Mouse (Mus musculus) midbrain, postnatal 0 days (tissue): ENCODE measurements around the gene Bbx. TPM values are rescaled to one million over a fixed set of nuclear protein-coding genes. Genes with fewer than 3 reads are reported as not detected.

Source experiments
- ATAC-seq: fragments of 200-750 bp; cut with Nextera tagmentation; 2 replicates; pipeline ENCODE4 v1.8.0; 2017; ENCODE audit warnings: moderate number of reproducible peaks, mild to moderate bottlenecking, moderate TSS enrichment, moderate library complexity; ENCODE audit not compliant: low FRiP score
- DNase-seq: peaks from one replicate; pipeline ENCODE4 v3.0.0-alpha.2; 2015; ENCODE audit warnings: low spot score
- H3K27ac ChIP-seq: fragments of 300-500 bp; sonication (generic); 2 replicates; pipeline ENCODE4 v1.5.1; 2014; ENCODE audit warnings: low read depth, mild to moderate bottlenecking, low read length, mixed read lengths
- H3K27me3 ChIP-seq: fragments of 300-500 bp; sonication (generic); 2 replicates; pipeline ENCODE4 v1.6.1; 2014; ENCODE audit warnings: low read length, control low read depth, mixed read lengths; ENCODE audit not compliant: insufficient read depth
- H3K36me3 ChIP-seq: fragments of 300-500 bp; sonication (generic); 2 replicates; pipeline ENCODE4 v1.6.1; 2014; ENCODE audit warnings: low read length, control low read depth, mixed read lengths; ENCODE audit not compliant: insufficient read depth
- H3K4me1 ChIP-seq: fragments of 300-500 bp; sonication (generic); 2 replicates; pipeline ENCODE4 v1.6.1; 2014; ENCODE audit warnings: mild to moderate bottlenecking, control low read depth, antibody characterized with exemption, low read length, mixed read lengths; ENCODE audit not compliant: insufficient read depth
- H3K4me2 ChIP-seq: fragments of 300-500 bp; sonication (generic); 2 replicates; pipeline ENCODE4 v1.6.1; 2014; ENCODE audit warnings: low read depth, mild to moderate bottlenecking, low read length, mixed read lengths; ENCODE audit not compliant: poor library complexity, severe bottlenecking
- H3K4me3 ChIP-seq: fragments of 300-500 bp; sonication (generic); 2 replicates; pipeline ENCODE4 v1.5.1; 2014; ENCODE audit warnings: low read depth, mild to moderate bottlenecking, low read length, moderate library complexity
- H3K9ac ChIP-seq: fragments of 300-500 bp; sonication (generic); replicated peaks from 2 replicates; pipeline ENCODE4 v1.6.1; 2014; ENCODE audit warnings: mild to moderate bottlenecking, low read length, moderate library complexity, mixed read lengths; ENCODE audit not compliant: poor library complexity, severe bottlenecking
- H3K9me3 ChIP-seq: fragments of 300-500 bp; sonication (generic); 2 replicates; pipeline ENCODE4 v1.6.1; 2016; ENCODE audit warnings: low read length, control low read depth
- CTCF ChIP-seq: IDR thresholded peaks from 2 replicates; pipeline ENCODE4 v1.5.1; 2016; ENCODE audit warnings: antibody characterized with exemption, mild to moderate bottlenecking
- WGBS: fragments of 180-500 bp; shearing (Covaris S2); extraction: QIAGEN DNeasy Blood & Tissue Kit; methylation state at CpG from one replicate; pipeline ENCODE4 v1.1.7; 2014; 5-methylcytosine and 5-hydroxymethylcytosine counted together
- polyA plus RNA-seq: library from polyadenylated mRNA; unstranded; fragments of >200 nt; fragmentation: Nextera tagmentation; extraction: Ambion mirVana; gene quantifications from 2 replicates; pipeline ENCODE4 v1.2.1, GENCODE M21; 2015
- total RNA-seq: library from RNA; depleted of rRNA; stranded (reverse); fragments of >200 nt; gene quantifications from 2 replicates; pipeline ENCODE4 v1.2.3, GENCODE M21; 2014

Gene Bbx
- total and polyA plus RNA-seq, 2 experiments from 2014 or later = 10.7 to 11.8 TPM

DNA sequence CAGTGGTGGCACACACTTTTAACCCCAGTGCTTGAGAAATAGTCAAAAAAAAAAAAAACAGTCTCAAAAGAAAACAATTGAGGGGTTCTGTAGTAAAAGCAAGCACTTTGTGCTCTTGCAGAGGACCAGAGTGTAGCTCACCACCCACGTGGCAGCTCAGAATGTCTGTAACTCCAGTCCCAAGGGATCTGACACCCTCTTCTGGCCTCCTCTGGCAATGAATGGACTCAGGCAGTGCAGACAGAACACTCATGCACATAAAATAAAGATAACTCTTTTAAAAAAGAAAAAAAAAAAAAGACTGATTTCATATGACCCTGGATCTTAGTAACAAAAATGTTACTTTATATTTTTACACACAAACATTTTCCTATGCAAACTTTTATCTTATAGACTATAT, 12.1 kb downstream of the Bbx start:
- no peak overlapping the region for H3K27ac ChIP-seq
- H3K4me3 ChIP-seq = no peak overlapping the region
- H3K27me3 ChIP-seq = no peaks in the 10 kb centered on the region
- H3K36me3 ChIP-seq = no peaks in the 10 kb centered on the region
- TF ChIP-seq CTCF = no peak
- no peaks in the 10 kb centered on the region for H3K4me1 ChIP-seq
- no peaks in the 10 kb centered on the region for H3K9me3 ChIP-seq
- H3K9ac ChIP-seq = no peak overlapping the region
- WGBS = 11% methylated on average over 1 of the region's 1 CpGs
- no peak for ATAC-seq
- H3K4me2 ChIP-seq = no peak overlapping the region
- no peak for DNase-seq

DNA sequence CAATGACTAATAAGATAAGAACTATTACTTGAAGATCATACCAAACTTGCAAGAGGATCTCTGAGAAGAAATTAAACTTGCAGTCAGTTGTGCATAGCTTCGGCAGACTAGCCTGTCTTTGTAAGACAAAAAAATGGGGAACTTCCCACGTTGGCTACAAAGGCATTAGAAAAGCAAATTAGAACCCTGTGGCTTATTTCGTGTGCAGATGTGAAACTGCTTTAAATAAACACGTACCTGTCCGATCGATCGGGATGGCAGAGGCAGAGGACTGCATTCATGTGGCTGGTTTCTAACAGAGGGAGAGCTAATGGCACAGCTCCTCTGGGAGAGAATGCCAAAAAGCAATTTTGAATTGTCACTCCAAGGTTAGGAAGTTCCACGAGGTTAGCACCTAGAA, 16.8 kb downstream of the Bbx start:
- Histone ChIP-seq H3K4me2 (no peak overlapping the region), H3K9me3 (no peaks in the 10 kb centered on the region), H3K4me1 (no peaks in the 10 kb centered on the region), H3K9ac (no peak overlapping the region), H3K4me3 (no peak overlapping the region), H3K27me3 (no peaks in the 10 kb centered on the region), H3K27ac (no peak overlapping the region), H3K36me3 (no peaks in the 10 kb centered on the region)
- TF ChIP-seq CTCF = no peak
- WGBS = 72% methylated on average over 8 of the region's 8 CpGs
- ATAC-seq (no peak), DNase-seq (no peak)

DNA sequence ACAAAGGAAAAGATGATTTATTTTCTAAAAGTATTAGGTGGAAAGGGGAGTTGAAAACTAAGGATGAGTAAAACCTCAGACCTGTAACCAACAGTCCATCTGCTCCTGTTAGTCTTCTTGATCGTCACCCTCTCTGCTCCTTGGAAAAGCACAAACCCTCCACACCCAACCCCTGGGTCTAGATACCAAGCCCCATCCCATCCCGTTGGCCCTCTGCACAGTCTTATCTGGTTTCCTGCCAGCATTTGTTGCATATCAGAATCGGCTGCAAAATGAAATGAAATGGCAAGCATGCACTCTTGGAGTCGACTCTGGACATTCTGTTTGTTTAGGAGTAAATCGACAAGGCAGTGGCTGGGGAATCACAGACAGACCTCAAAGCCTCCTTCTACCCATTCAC, 29.3 kb downstream of the Bbx start:
- Histone ChIP-seq H3K9ac (no peak overlapping the region), H3K4me3 (no peak overlapping the region), H3K36me3 (no peaks in the 10 kb centered on the region), H3K4me1 (no peaks in the 10 kb centered on the region), H3K27ac (no peak overlapping the region), H3K27me3 (no peaks in the 10 kb centered on the region), H3K9me3 (no peaks in the 10 kb centered on the region), H3K4me2 (no peak overlapping the region)
- DNase-seq = no peak
- ATAC-seq = no peak
- 83% methylated on average over 5 of the region's 5 CpGs for WGBS
- TF ChIP-seq CTCF = no peak

DNA sequence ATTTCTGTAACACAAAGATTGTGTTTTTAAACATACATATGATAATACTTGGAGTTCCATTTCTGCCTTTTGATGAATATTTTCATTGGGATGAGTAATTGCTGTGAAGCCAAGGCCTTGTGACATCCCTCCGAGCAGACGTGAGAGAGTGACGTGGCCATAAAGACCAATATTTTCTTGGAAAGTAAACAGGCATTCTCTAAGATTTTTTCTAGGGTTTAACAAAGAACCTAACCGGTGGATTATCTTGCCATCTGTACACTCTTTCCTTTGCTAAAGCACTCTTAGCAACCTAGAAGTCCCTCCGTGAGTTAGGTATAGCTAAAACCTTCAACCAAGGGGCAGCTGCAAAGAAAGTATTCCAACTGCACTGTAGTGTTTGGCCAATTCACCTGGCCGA, 32.4 kb downstream of the Bbx start:
- Histone ChIP-seq H3K9me3 (no peaks in the 10 kb centered on the region), H3K4me2 (no peak overlapping the region), H3K27ac (no peak overlapping the region), H3K27me3 (no peaks in the 10 kb centered on the region), H3K36me3 (no peaks in the 10 kb centered on the region), H3K9ac (no peak overlapping the region), H3K4me1 (no peaks in the 10 kb centered on the region), H3K4me3 (no peak overlapping the region)
- 93% methylated on average over 6 of the region's 6 CpGs for whole genome bisulfite sequencing
- DNase-seq (no peak), ATAC-seq (no peak)
- TF ChIP-seq CTCF = no peak

DNA sequence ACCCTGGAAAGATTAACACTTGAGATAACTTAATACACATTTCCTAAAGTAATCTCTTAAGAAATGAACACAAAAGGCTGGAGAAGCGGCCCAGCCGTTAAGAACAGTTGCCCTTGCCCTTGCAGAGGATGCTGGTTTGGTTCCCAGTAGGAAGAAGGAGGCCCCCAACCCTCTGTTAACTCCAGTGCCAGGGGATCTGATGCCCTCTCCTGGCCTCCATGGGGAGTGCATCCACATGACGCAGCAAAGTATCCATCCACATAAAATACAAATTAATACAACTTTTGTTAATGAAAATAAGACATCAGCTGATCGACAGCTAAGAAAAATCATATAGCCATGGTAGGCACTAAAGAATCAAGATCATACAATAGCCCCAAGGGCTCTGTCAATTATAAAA, 33.6 kb downstream of the Bbx start:
- H3K27me3 ChIP-seq = no peaks in the 10 kb centered on the region
- no peak overlapping the region for H3K4me3 ChIP-seq
- no peak for TF ChIP-seq CTCF
- H3K4me2 ChIP-seq = no peak overlapping the region
- DNase-seq (no peak), ATAC-seq (no peak)
- no peak overlapping the region for H3K27ac ChIP-seq
- WGBS = 76% methylated on average over 4 of the region's 4 CpGs
- H3K9me3 ChIP-seq = no peaks in the 10 kb centered on the region
- H3K4me1 ChIP-seq = no peaks in the 10 kb centered on the region
- no peak overlapping the region for H3K9ac ChIP-seq
- no peaks in the 10 kb centered on the region for H3K36me3 ChIP-seq

DNA sequence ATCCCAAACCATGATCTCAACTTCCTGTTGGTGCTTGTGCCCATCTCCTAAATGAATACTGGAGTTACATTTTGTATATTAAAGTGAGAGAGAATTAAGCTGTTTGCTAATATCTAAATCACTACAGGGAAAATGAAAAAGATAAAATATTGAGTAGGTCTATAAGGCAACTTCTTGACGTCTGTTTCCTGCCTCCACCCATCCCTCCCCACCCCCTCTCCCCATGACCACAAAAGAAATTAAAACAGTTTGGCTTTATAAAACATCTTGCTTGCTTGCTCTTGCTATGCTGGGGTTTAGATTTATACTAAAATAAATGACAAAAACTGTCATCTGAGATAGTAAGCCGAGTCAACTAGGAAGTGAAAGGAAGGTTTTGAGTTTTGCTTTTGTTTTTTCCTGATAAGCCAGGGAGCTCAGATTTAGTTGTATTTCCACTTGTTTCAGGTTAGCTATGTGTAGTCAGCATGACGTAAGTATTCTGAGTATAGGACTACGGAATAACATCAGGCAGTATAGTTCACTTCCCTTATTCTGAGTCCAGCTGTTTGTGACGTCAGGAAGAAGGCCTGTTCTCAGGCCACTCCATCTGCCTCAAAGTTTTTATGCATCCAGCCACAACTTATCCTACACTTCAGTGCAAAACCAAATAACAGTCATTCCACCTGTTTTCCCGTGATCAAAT, 36.1 kb downstream of the Bbx start:
- Histone ChIP-seq H3K27ac (no peak overlapping the region), H3K9me3 (no peaks in the 10 kb centered on the region), H3K9ac (no peak overlapping the region), H3K4me1 (no peaks in the 10 kb centered on the region), H3K4me3 (no peak overlapping the region), H3K36me3 (no peaks in the 10 kb centered on the region), H3K27me3 (no peaks in the 10 kb centered on the region), H3K4me2 (no peak overlapping the region)
- ATAC-seq = no peak
- TF ChIP-seq CTCF = no peak
- WGBS = 90% methylated on average over 6 of the region's 6 CpGs
- no peak for DNase-seq
